Mouse (Mus musculus) spleen, embryonic (tissue): ENCODE measurements at regions not wholly inside any gene's neighbourhood (a gene's known extent, or its start where the extent isn't known, plus 50 kb on each side); places are given as distances from the start of the nearest gene placed in this dataset.

Source experiments
- CTCF ChIA-PET: fragments of 350-600 bp; sonication (Branson Sonifier 250); formaldehyde crosslinking; loops from one replicate; lab custom pipeline; 2022; lab: Charles Lee

- CTCF ChIA-PET = no interaction called here
Measured at GRCm38 (mm10) chr4:123991223-123991622, 73.4 kb upstream of the 4930535I16Rik start.

DNA sequence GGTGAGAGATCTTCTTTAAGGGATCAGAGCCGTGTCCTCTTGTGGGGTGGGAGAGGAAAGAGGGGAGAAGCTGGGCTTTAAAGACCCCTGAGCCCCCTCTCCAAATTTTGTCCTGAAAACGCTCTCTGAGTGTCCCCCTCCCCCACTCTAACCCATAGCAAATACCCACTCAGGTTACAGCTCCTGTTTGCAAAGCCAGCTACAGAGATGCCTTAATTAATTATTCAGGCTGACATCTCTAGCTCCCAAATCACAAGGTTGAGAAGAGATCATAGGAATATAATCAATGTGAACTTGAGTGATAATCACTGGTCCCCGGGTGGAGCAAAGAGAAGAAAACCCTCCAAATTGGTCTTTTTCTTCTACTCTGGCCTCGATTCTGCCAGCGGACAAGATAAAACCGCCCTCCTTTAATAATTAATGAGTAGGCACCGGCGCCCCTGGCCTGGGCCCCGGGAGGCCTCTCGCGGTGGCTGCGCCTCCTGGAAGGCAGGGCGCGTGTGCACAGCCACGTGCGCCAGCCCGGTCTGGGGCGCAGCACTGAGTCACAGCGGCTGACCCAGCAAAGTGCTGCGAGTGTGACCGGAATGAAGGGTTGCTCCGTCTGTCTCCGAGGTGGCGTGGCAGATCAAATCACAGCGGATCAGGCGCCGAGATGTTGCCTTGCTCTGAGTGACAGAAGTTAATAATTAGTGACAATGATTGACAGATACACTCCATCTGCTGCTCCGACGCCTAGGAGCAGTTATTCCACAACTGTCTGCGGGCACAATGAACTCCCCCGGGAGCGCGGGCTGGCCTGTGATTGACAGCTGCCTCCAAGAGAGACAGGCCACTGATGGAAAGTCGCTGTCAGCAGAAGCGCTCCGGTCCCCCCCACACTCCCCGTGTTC, 72.7 kb upstream of the 4930535I16Rik start:
- CTCF ChIA-PET = no interaction called here
